Mouse (Mus musculus): ENCODE measurements around the gene Cdc34. TPM values are rescaled to one million over a fixed set of nuclear protein-coding genes. Genes with fewer than 3 reads are reported as not detected.

The Cdc34 gene
- total RNA-seq, 2 experiments from 2014 or later: 115 to 142 TPM

DNA sequence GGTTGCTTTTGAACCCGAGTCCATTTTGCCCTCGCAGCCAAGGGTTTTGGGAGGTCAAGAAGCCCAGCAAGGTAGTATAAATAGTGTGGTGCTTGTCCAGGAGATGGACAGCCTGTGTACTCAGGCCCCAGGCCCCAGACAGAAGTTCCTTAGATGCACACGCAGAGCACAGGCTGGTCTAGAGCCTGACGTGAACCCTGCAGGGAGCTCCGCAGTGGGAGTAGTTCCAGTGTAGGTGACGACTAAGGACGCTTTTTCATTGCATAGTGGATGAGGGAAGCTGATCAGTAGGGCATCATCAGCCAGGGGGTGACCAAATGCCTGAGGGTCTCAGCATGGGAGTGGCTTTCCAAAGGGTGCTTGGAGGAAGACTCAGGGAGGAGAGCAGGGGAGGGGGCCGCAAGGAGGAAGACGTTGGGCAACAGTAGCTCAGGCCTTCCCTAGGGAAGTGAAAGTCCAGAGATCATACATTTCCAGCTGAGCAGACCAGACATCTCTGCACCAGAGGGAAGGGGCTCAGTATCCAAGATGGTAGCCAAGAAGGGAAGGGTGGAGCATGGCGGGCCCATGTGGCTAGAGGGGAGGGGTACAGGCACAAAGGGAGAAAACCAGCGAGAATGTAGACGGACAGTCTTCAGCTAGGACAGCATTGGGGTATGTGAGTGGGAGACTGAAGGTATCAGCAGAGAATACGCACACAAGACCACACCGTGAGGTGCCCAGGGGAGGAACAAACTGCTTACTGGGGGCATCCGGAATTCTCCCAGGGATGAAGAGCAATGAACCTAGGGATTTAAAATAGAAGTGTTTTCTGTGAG lies 11.7 kb upstream of the Cdc34 start:
- peak; percentile 54 for ATAC-seq (replicated peaks; ENCODE audit: poor library complexity, severe bottlenecking)

DNA sequence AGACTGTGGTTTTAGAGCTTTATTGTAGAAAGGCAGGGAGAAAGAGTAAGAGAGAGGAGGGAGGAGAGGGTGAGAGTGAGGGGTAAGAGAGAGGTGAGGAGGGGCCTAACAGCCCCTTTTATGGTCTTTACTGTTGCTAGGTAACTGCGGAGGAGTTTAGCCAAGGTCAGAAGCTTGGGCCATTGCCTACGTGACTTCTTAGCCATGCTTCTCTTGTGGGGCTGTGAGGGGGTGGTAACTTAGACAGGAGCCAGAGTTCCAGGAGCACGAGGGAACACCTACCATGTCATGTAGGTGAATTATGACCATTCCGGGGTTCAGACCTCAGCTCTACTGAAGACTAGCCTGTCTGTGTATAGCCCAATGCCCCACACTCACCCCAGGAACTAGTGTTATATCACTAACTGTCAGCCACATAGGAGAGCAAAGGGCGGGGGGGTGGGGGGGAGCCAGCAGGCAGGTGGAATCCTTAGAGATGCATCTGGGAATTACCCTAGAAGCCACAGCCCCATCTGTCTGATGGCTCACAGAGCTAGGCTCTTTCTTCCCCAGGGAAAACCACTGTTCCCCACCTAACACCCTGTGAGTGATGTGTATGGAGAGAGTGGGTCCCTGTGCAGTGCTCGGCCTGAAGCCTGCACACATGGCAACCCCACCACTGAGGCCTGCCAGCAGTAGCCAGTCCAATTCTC lies 10.5 kb upstream of the Cdc34 start:
- ATAC-seq (replicated peaks; ENCODE audit: poor library complexity, severe bottlenecking): no peak

DNA sequence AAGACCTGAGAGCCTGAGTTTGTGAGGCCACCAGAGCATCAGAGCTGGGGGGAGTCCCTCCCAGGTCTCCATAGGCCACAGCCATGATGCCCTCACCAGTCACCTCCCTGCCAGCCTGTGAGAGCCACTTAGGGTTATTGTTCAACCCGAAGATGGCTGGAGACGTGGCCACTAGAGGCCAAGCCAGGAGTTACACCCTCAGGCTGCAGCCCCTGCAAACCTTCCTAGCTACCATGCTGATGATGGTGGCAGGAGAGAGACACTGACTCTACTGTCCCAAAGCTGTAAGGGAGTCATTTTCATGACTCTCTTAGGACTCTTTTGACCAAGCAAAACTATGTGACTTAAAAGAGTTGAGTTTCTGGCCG lies 9.9 kb upstream of the Cdc34 start:
- no peak for ATAC-seq (replicated peaks; ENCODE audit: poor library complexity, severe bottlenecking)

DNA sequence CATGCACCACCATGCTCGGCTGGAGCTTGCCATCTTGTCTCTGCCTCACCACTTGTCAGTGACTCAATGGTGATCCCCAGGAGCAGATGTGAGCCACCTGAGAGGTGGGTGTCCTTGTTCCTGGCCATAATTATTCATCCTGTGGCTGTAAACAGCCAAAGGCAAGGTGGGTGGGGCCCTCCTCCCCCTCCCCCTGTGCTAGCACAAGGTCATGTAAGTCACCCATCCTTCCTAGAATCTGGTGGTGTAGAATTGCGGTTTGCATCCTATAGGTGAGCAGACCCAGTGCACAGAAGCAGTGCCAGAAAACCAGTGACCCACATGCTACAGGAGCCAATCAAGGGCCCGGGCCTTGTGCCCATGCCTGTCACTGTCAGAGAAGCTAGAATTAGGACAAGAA lies 8.9 kb upstream of the Cdc34 start:
- no peak for ATAC-seq (replicated peaks; ENCODE audit: poor library complexity, severe bottlenecking)

DNA sequence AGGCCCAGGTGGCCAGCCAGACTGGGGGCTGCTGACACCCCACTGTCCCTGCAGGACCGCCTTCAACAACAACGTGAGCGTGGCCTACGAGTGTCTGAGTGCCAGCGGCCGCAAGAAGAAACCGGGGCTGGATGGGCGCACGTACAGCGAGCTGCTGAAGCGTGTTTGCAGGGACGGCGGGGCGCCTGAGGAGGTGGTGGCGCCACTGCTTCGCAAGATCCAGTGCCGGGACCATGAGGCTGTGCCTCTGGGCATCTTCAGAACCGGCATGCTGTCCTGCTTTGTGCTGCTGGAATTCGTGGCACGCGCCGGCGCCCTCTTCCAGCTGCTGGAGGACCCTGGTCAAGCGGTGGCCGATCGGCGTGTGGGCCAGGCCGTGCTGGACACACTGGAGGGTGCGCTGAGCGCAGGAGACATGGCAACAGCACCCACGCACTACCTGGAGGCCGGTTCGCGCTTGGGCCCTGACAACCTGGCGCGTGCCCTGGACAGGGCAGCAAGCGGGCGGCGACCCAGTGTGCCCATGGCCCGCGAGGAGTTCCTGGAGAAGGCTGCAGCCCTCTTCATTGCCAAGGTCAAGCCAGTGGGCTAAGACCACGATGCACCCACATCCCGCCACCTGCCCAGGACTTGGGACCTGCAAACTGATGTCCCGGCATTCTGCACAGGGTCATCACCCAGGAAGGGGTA lies 6.5 kb upstream of the Cdc34 start:
- ATAC-seq (replicated peaks; ENCODE audit: poor library complexity, severe bottlenecking): no peak

DNA sequence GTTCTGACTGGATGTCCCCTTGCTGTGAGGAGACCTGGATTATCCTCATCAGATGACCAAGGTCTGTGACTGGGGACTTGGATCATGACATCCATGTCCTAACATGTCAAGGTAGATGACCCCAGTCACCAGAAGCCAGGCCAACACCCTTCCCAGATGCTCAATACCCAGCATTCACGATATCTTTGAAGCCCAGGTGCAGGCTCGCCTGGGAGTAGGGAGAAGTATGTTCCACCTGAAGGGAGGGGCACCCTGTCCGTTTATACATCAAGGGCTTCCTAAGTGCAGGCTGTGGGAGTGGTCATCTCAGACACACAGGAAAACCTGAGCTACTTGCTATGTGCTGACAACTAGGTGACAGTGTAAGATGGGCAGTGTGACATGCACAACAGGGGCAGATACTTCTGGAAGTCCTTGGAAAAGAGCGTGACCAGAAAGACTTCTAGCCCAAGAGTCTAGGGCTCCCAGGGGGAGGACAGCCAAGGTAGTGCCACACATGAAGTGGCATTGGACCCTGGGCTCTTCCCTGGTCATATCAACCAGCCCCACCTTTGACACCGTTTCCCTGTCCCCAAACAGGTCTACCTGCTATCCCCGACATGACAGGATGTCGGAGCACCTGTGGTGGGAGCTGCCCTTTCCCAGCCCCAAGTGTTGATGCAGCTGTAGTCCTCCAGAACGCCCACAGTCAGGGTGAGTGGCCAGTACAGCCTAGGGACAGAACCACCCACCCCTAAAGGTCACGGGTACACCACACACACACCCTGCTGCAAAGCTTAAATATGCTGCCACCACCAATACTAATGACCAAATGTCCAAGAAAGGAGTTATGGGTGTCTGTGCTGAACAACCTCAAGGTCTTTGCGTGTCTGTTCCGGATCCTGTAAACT lies 1.1 kb upstream of the Cdc34 start:
- ATAC-seq (replicated peaks; ENCODE audit: poor library complexity, severe bottlenecking): peak; percentile 6; the same call in 1 of the 2 replicates

DNA sequence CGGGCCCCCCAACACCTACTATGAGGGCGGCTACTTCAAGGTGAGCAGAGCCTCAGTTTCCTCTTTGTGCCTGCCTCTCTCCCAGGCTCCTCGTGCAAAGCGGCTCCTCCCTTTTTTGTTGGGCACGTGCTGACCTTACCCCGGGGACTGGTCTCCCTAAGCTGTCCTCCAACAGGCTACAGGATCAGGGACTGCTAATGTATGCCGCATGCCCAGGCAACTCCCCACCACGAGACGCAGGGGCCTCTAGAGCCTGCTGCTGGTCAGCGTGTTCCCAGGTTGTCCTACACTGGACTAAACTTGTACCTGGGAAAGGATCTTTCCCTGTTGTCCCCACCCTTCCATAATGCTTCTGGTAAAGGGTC lies 538 bp downstream of the Cdc34 start:
- ATAC-seq (replicated peaks; ENCODE audit: poor library complexity, severe bottlenecking): 0 out of 2 replicates have a peak, but pooled peaks have one; percentile 0

DNA sequence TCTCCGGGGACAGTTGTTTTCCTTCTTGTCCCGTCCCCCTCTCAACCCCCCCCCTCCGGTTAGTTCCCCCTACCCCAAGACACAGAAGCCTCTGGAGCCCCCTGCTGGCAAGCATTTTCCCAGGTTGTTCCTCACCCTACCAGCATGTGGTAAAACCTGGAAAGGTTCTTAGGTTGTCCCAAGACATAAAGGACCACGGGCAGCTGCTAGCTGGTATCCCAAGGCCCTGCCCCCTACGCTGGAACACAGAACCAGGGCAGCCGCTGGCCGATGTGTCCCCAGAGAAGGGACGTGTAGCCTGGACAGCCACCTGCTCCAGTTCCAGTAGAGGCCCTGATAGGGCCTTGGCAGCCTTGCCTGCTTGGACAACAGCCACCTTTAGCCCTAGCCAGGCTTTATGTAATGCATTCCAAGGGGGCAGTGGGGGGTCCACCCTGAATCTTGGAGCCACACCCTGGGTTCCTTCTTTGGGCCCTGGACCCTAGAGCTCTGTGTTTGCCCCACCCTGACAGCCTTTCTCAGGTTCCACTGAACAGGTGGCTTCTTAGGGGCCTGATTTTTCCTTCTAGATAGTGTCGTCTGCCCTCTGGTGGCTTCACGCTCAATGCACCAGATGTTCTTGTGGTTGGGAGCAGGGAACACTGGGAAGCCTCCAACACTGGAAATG lies 1.1 kb downstream of the Cdc34 start:
- ATAC-seq (replicated peaks; ENCODE audit: poor library complexity, severe bottlenecking): peak; percentile 13; the same call in 1 of the 2 replicates

DNA sequence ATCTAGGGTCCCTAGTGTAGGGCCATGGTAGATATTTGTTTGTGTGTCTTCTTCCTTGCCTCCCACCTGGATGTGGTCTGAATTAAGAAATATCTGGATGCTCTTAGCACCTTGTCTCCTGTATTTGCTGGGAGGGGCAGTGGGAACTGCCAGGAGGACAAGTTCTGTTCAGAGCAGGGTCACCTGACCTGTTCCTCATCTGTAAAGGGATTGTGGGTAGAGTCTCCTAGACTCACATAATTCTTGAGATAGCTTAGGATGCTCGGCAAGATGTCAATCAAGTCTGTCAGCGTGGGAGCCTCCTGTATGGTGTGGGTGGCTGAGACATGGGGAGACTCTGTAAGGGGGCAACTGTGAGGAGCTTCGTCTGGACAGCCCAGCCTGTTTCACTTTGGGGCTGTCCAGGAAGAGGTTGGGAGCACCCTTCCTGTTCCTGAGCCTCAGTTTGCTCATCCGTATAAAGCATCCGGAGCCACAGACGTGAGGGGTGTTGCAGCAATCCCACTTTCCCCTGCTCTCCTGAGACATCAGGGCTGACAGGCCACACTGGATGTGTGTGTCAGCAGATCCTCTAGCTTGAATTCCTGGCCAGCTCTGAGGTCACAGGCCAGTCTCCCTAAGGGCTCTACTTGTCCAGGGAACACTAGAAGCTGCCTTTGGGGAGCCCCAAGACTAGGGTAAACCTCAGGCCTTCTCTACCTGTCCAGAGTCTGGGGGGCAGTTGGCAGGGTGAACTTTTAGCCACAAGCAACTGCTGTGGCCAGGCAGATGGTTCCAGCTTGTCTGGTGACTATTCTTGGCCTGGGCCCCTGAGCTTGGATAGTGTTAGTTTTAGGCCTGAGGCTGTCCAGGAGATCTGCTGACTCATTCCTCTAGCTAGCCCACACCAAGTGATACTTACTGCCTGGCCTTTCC lies 2.0 kb downstream of the Cdc34 start:
- ATAC-seq (replicated peaks; ENCODE audit: poor library complexity, severe bottlenecking): no peak

DNA sequence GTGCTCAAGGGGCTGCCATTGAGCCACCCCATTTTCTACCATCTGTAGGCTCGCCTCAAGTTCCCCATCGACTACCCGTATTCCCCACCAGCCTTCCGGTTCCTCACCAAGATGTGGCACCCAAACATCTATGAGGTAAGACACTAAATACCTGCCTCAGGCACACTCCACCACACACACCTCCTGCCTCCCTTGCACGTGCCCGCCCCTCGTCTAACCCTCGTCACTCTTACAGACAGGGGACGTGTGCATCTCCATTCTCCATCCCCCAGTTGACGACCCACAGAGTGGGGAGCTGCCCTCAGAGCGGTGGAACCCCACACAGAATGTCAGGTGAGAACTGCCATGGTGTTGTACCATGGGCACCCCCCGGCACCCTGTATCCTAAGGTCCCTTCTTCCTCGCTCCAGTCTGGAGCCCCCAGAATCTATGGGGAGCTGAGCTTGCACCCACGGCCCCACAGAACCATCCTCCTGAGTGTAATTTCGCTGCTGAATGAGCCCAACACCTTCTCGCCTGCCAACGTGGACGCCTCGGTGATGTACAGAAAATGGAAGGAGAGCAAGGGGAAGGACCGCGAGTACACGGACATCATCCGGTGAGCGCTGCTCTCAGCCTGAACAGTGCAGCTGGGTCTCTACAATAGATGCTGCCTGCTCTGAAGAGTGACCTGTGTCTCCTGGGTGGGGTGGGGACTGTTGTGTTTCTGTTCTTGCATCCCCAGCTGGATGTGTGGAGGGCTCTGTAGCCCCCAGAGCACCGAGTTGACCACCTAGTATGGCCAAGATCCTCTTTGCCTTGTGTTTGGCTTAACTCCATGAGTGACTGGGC lies 3.0 kb downstream of the Cdc34 start:
- ATAC-seq (replicated peaks; ENCODE audit: poor library complexity, severe bottlenecking): no peak

DNA sequence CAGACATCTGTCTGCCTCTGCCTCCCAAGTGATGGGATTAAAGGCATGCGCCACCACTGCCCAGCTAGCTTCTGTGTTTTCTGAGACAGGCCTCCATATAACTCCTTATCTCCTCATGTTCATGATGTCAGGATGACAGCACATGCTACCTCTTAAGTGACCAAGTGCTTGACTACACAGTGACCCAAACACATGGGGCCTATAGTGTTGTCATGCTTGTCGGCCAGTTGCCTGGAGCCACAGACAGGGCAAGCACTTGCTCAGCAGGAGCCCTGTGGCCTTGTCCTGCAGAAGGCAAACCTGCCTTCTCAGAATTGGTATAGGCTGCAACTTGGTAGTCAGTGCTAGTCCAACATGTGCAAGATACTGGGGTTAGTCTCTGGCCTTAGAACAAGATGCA lies 4.2 kb downstream of the Cdc34 start:
- ATAC-seq (replicated peaks; ENCODE audit: poor library complexity, severe bottlenecking): no peak

DNA sequence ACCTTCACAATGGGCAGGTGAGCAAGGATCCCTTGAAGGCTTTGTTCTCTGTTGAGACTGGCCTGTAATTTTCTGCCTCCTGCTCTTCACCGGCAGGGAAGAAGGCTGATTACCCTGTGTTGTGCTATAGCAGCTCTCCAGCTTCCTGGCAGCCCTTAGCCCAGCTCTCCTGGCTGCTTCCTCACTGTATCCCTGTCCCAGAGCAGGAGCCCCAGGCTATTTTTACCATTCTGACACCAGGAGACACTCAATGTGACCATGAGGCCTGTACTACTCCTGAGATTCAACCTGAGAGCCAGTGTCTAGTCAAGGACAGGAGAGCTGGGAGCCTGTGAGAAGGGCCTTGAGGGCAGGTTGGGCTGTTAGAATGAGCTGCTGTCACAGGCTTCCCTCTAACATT lies 4.7 kb downstream of the Cdc34 start:
- no peak for ATAC-seq (replicated peaks; ENCODE audit: poor library complexity, severe bottlenecking)

DNA sequence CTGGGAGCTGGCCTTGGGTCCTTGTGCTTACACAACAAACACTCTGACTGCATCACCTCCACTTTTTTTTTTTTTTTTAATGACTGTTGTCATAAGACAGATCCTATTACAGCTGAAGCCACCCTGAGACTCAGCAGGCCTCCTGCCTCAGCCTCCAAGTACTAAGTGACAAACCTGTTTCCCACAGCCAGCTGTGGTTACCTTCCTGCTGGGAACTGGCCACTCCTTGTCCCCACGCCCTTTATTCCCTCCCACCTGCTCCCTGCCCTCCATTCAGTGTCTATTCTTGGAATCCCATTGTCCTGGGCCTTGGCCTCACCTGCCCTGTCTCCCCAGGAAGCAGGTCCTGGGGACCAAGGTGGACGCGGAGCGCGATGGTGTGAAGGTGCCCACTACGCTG lies 5.5 kb downstream of the Cdc34 start:
- ATAC-seq (replicated peaks; ENCODE audit: poor library complexity, severe bottlenecking): no peak

DNA sequence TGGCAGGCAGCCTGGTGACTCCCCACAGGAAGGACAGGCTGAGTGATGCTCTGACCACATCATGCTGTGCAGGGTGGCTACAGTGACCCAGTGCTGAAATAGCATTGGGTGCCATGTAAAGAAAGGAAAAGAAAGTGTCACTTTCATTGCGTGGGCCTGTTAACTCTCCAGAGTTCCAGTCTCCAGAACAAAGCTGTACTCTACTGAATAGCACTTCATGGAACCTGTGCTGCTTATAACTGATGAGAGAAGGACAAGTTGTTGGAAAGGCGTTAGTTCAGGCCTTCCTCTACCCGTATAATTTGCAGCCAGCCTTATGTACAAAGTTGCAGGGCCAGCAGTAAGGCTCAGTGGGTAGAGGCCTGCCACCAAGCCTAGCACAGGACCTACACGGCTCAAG lies 6.7 kb downstream of the Cdc34 start, which contains the start of gene Gzmm:
Gene Gzmm (plus strand): TSS at position 301 of the 400 bp plus-strand sequence.
- no peak for ATAC-seq (replicated peaks; ENCODE audit: poor library complexity, severe bottlenecking)

DNA sequence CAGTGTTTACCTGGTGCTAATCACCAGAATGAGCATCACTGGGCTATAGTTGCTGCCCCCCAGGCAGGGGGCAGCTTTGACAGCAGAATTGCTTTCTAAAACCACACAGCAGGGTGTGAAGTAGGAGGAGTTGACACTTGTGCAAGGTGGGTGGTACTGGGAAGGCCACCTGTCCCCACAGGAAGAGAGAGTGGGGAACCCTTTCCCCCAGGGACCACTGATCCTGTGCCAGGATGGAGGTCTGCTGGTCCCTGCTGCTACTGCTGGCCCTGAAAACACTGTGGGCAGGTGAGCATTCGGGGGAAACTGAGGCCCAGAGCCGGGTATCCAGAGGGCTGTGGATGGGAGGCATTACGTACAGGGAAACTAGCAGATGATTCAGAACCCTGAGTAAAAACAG lies 7.2 kb downstream of the Cdc34 start:
- no peak for ATAC-seq (replicated peaks; ENCODE audit: poor library complexity, severe bottlenecking)

DNA sequence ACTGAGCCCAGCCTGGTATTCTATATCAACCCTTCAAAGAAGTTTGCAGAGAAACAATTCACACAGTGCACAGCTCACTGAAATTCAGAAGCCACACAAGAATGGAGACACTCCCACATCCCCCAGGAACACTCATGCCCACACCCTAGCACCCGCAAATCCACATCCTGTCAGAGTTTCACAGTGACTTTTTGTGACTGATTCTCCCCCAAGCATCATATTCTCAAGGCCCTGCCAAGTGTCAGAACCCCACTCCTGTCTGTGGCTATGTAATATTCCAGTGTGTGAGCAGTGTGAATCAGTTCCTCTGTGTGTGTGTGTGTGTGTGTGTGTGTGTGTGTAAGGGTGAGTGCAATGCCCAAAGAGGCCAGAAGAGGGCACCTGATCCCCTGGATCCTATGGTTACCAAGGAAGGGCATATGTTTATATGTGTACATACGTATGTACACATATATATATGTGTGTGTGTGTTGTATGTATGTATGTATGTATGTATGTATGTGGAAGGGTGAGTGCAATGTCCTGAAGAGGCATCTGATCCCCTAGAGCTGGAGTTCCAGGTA lies 10.1 kb downstream of the Cdc34 start:
- ATAC-seq (replicated peaks; ENCODE audit: poor library complexity, severe bottlenecking): no peak

DNA sequence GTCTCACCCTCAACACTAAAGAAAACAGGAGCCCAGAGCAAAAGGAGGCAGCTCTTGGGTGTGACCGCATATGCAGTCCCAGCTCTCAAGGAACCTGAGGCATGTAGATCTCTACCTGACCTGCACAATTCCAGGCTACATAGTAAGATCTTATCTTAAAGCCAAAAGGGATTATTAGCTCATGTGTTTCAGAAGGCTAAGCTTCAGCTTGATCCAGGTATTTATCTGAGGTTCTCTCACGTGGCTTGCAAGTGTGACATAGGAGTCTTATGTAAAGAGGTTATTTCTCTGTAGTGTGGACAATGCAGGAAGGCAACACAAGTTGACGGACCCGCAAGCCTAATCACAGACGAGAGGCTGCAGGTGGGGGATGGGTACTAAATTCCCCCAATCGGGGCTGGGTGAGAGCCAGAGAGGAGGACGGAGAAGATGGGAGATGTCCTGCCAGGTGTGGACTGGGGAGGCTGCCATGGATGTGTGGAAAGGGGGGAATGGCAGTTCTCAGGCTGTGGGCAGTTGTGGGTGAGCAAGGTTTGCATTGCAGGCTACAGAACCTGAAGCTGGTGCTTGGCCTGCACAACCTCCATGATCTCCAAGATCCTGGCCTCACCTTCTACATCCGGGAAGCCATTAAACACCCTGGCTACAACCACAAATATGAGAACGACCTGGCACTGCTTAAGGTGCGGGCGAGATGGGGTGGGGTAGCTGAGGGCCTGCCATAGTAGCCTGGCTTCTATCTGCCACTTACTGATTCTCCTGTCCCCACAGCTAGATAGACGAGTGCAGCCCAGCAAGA lies 11.8 kb downstream of the Cdc34 start:
- no peak for ATAC-seq (replicated peaks; ENCODE audit: poor library complexity, severe bottlenecking)

Data from granulocyte monocyte progenitor cell, adult 5-6 weeks (primary cell).